Mouse (Mus musculus) retina, postnatal 7 days (tissue): ENCODE measurements around the gene Cep128.
"Not testable (repeated sequence)": the region's sequence is repeated elsewhere in the genome, so short reads cannot be mapped to it uniquely, and the experiment has no call there.

ENCODE experiments used
- DNase-seq: peaks from one replicate; pipeline ENCODE4 v3.0.0-alpha.2; 2012; ENCODE audit warnings: low read depth, low spot score

Gene Cep128

DNA sequence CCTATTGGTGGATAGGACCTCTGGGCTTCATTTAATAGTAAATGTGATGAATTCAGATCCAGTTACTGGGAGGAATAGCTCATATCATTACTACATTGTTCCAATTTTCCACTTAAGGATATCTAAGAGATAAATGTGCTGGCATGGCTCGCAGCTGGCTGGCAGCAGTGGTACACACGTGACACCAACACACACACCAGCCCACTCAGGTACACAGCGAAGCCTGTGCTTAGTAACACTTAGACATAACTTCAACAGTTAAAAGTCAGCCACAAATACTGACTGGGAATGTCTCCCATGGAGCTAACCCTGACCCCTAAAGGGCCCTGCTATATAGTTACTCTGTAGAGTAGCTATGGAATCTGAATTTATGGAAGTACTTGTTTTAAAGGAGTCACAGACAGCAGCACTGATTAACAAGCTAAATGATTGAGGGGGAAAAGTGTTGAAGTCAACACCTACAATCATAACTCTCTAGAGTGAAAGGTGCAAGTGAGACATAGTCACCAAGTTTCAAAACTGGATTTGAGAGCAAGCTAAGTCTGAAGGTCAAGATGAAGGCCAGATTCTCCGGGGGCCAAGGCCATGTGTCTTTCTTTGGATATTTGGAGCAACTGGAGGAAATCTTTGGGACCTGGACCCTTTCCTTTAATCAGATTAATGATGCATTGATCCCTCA is 320.7 kb downstream of the Cep128 start:
- no peak for DNase-seq

DNA sequence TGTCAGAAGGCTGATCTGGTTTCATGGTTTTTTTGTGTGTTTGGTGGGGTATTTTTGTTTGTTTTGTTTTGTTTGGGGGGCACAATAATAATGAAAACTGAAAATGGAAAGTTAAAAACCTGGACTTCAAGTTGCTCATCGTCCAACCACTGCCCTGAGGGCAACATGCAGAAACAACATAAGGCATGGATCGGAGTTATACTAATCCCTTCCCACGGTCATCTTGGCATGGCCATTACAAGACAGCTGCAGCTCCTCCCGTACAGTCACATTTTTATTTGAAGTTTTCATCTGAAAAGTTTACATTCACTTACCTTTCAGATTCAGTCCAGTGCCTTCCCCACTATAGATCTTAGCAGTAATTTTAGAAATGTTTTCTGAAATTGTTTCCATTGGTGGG is 321.5 kb downstream of the Cep128 start:
- no peak for DNase-seq

DNA sequence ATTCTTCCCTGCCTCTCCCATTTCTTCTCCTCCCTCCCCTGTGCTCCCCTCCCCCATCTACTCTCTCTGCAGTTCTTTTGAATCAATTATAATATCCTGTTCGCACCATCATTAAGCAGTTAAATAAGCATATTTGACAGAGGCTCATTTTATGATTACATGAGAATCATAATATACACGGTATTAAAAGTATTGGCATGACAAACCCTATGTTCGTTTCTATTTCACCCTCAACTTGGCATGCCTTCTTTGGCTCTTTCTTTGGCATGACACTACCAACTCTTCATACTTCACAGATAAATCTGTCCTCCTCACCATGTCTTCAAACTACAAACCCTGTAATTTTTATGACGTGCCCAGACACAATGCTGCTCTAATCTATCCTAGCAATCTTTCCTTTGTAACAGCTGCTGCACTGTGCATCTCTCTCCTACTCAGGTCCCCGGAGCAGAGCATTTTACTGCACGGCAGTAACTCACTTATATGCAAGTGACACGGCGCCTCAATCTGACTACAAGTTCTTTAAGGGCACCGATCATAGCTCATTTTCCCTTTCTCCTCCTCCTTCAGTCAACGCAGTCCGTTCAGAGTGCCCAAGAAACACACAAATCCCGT is 324.4 kb downstream of the Cep128 start:
- no peak for DNase-seq

DNA sequence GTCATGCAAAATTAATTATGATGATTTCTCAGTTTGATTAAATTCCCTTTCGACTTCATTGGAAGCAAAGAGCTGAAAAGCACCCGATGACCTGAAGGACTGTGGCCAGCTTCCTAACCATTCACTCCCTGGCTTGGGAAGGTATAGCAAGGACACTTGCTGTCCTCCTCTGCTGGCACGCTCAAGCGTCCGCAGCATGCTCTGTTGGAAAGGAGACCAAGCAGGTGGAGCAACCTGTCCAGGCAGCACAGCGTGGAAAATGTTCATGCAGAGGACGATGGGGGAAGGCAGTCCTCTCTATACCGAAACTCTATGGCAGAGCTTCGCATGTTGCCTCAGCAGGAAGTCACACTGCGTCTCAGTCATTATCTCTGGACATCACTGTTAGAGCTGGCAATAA is 327.3 kb downstream of the Cep128 start:
- no peak for DNase-seq

DNA sequence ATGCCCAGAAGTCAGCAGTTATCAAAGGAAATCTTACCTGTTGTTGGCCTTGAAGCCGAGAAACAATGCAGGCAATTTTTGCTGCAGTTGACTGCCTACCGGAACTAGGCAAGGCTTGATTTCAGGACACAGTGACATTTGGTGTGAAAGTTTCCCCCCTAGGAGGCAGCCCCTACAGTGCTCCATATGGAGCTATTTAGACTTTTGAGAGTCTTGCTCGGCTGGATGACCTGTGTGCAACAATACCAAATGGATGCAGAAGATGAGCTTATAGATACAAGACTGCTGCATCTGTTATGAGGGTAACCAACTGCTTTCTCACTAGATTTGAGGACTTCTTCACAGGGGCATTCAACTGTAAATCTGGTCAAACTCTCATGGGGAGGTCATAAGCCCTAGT is 331.9 kb downstream of the Cep128 start:
- no peak for DNase-seq

DNA sequence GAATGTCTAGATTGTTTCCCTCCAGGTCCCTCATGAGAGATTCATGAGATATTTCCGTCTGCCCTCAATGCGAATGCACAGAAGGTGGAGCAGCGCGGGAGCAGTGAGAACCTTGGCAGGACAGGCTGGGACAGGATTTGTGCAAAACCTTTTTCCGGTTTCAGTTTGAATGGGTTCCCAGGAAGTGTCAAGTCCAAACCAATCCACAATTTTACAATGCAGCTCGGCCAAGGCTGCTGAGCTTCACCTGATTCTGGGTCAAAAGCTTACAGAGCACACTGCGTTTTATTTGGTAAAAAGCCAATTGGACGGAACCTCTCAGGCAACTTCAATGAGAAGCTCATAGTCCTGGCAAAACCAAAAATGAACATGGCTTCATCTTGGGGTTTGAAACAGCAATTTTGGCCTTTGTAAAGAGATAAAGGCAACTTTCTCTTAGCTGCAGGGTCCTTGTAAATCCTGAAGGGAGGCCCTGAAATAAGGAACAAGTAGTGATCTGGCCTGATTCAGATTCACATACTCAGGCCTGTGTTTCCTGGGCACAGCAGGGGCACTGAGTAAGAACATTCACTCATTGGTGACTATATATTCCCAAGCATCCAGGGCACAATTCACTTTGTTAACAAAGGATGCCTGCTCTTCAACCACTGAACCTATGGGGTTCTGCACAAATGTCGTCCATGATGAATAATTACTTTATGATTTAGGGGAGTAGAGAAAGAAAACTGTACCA is 333.4 kb downstream of the Cep128 start:
- no peak for DNase-seq

DNA sequence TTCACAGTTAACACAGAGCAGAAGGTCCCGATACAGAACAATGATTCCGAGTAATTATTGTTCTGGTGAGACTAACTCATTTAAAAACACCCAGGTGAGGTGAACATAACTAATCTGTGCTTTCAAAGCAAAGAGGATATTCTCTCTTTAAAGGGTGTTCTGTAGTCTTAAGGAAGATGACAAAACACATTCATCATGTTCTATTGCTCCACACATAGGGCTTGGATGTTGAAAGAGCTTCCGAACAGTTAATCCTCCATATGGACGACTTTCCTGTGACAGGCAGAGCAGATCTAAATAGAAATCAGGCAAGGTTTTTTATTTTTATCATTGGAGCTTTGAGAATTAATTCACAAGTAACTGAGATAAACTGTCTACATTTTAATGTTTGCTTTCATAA is 342.8 kb downstream of the Cep128 start:
- no peak for DNase-seq

DNA sequence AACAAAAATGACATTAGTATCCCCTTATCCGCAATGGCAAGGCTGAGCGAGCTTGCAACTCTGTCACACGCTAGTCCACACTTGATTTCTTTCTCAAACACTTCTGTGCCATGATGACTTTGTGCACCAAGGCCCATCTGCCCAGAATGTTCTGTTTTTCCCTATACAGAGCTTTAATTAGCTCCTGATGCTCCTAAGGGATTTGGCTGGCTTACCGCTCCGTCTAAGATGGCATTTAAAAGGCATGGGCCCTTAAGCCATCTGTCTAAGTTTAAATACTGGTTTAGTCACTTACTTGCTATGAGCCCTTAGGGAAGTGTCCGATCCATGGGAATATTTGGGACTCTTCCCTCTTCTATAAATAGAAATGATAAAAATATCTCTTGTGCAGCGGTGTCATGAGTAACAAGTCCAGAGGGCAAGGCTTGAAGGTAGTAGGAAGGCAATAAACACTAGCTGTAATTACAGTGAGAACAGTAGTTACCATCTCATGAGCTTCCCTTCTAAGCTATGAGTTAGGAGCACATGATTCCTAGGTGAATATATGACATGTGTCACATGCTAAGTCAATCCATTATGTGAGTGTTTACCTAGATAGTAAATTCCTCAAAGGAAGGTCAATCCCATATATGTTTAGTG is 343.8 kb downstream of the Cep128 start:
- DNase-seq: peak; percentile 20

DNA sequence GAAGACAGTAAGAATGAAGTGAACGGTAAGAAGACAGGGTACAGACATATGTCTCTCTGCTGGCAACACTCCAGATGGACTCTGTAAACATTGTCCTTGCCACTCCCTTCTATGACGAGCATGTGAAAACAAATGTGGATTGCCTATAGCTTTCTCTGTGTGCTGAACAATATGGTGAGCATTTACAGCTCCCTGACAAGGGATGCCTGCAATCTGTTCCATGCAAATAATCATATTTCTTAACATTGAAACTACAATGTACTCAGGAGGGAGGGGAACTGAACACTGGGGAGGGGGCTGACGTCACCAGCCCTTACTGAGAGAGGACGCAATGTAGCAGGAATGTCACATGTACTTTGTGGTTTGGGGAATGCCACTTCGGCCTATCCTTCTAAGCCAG is 355.1 kb downstream of the Cep128 start:
- no peak for DNase-seq

DNA sequence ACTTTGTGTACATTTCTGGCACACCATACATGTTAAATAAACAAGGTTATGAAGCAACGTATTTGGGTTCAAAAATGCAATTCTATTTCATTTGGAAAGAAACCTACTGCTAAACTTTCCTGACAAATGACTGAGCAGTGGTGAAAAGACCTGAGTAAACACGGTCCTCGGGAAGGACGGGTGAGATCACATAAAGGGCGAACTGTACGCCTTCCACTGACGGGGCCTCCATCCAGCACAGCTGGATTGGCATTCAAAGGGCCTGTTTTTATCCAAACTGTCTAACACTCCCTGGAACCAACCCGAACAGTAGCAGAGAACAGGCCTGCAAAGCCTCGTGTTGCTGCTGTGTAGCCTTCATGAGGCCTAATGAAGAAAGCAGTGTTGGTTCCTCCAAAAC is 356.5 kb downstream of the Cep128 start:
- no peak for DNase-seq

DNA sequence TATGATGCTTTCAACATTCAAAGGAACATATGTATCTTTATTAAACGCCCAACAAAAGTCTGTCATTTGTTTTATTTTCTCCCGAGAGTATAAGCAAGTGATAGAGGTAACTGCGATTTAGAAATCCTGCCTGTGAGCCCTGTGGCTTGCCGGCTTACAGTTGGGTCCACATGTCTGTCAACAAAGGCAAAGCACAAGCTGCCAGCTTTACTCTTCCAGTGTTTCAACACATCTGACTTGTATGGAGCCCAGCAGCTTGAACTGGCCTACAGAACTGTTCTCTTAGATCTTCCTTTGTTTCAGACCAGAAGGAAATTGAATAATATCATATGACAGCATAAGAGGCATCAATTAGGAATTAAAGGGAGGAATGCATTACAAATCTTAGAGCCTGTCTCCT is 357.1 kb downstream of the Cep128 start:
- DNase-seq: no peak

DNA sequence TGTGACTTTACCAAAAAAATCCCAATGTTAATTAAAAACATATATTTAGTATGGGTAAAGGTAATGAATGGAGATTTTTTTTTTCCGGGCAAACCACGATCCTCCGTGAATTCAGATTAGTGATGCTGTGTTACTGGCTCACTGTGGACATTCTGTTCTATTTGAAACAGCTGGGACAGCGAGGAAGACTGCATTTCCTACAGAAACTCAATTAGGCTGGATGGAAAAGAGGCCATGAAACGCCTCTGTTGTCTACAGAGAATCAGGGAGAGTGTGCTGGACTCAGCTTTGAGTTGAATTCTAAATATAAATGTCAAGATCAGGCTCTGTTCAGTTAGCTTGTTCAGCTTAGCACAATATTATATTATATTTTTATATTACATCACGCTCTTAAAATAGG is 369.1 kb downstream of the Cep128 start:
- no peak for DNase-seq

DNA sequence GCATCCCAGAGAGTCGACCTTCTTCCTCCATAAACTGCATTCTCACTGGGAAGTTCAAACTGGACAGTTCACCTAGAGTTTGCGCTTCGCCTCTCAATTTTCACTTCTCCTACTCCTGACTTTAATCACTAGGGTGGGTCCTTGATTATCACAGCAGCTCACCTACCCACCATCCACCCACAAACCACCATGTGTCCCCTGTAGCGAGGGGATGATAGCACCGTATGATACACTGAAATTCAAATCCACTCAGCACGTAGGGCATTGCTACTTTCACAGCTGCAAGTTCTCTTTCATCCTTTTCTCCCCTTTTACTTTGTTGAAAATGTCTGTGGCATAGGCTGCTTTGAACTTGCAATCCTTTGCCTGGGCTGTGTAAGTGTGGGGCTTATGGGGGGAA is 371.2 kb downstream of the Cep128 start:
- DNase-seq: no peak

DNA sequence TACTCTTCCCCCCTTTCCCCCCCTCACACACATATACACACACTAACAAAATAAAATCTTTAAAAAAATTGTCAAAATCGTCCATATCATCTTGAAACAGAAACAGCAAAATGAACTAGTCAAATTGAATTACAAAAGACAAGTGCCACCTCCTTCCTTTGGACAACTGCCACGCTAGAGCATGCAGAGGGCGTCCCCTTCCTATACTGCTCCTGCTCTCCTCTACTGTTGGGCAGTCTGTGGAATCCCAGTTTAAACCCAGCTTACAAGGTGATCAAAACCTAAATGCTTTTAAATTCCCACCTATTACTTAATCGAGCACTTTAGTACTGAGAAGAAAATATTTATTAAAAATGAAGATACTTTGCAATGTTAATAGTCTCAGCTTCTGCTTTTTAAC is 372.0 kb downstream of the Cep128 start:
- DNase-seq: no peak

DNA sequence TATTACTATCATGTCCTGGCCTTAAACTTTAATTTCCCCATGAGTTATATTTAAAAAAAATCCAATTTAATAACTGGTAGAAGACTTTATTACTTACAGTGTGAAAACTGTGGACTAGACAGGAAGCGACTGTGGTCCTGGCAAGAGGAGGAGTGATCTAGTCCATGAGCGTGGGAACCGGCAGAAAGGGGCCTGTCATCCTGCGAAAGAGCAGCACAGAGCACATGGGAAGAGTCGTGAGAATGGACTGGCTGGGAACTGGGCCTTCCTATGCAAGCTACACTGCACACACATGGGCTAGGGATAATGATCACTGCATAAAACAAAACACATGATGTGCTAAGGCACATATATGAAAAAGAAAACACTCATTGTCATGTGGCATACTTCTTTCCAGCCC is 375.5 kb downstream of the Cep128 start:
- DNase-seq: no peak

DNA sequence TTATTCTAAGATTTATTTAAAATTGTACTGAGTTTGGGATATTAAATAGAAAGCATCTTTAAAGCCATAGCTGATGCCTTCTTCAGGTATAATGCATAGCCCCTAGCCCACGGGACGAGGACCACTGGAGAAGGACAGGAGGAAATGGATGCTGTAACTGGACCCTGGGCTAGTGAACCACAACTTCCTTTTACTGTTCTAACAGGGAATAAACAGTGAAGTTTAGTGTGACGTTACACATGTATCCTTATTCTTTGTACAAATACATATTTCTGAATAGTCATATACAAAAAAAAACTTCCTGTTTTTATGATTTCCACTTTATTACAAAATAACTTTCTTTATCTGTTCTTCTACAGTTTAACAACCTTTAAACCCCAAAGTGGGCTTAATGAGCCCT is 376.0 kb downstream of the Cep128 start:
- DNase-seq: no peak

DNA sequence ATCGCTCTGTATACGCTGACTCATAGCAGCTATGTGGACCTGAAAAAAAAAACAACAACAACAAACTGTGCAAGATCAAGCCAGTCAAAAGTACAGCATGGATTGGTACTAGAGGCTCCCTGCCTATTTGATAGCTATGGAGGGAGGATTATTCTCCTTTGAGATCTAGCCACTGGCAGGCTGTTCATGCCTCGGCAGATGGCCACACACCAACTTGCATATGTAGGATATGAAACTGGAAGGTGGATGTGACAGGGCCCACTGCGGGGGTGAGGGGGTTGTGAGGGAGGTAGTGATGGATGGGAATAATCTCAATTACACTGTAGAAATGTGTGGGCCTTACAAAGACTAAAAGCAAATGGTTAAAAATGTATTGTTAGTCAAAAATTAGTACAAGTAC is 386.7 kb downstream of the Cep128 start:
- no peak for DNase-seq

DNA sequence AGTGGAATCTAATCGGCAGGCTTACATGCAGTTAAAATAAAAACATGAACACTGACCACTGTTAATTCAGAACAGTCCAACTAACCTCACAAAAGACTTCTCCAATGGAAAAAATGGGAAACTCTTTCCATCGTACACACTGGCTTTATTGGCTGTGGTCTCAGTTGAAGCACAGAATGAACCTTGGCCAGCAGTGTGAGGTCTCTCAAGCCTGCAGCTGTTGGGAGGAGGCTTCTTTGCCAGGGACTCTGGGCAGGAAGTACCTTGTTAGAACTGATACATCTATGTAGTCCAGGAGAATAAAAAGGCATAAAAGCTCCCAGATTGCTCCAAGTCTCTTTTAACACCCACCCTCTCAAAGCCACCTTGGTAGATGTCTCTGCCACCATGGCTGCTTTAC is 390.9 kb downstream of the Cep128 start:
- no peak for DNase-seq

DNA sequence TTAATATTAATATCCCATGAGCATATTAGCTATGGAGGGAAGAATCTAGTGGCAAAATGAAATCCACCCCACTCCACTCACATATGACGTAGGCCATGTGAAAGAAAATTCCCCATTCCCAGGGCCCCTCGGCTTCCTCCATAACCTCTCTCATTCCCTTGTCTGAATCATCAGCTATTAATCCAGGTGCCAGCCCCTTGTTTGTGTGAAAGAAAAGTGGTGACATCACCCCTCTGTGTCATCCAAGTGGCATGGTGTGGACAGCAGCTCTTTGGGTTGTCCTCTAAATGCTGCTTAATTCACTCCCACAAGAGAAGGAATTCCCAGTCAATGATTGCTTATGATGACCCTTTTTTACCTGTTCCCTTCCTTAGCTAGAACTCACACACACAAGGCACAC is 396.4 kb downstream of the Cep128 start:
- no peak for DNase-seq

DNA sequence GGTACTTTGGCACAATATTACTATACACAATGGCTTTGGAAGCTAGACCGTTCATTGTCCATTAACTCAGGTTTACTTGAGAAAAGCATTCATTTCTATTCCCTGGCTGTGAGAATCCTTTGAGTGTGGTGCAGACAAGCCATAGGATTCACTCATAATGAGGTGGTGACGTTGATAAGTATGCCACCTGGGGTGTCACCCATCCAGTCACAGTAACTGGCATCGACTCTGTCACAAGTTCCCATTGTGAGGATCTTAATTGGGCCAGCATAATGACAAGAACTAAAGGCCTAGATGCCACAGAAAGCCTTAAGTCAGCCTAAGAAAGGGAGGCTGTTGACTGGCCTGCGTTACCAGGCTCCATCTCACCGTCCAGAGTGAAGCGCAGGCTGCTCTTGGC is 396.9 kb downstream of the Cep128 start:
- DNase-seq: no peak

DNA sequence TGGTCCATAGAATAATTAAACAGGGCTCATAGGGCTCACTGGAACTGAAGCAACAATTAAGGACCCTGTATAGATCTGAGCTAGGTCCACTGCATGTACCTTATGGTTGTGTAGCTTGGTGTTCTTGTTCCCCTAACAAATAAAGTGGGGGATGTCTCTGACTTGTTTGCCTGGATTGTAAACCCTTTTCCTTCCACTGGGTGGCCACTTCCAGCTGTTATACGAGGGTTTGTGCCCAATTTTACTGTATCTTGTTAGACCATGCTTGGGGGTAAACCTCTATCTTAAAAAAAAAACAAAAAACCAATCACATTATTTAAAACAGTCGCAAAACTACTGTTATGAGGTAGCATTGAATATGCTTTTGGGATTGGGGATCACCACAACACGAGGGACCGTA is 402.2 kb downstream of the Cep128 start:
- no peak for DNase-seq

DNA sequence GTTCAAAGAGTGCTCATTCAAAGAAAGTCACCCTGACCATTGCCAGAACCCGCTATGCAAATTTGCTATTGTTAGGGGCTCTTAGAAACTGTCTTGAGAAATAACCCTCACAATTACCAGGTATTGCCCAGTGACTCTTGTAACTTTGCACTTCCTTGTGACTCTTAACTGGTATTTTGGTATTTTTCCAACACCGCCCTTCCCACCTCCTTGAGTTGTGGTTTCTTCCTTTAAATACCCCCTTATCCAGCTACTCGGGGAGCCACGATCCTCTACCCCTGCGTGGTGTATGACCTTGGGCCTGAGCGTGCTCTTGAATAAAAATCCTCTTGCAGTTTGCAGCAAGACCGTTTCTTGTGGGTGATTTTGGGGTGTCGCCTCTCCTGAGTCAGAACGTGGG is 407.8 kb downstream of the Cep128 start:
- DNase-seq: not testable (repeated sequence)

DNA sequence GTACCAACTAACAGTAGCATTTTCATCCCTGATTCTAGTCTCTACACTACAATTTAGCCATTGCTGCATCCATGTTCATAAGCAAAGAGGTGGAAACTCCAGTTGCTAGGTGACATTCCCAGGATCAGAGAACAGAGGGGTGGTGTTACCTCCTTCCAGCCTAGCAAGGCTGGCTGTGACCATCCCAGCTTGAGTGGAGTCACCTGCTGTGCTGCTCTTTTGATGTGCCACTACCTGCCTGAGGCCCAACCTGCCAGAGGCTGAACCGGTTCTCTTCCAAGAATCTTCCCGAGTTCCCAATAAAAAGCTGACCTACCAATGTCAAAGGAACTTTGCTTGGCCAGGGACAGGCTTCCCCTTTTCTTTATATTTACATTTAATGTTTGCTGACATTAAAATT is 408.8 kb downstream of the Cep128 start:
- DNase-seq: no peak
